Mouse (Mus musculus): ENCODE results near the gene Pyroxd1.

Pyroxd1 gene

DNA sequence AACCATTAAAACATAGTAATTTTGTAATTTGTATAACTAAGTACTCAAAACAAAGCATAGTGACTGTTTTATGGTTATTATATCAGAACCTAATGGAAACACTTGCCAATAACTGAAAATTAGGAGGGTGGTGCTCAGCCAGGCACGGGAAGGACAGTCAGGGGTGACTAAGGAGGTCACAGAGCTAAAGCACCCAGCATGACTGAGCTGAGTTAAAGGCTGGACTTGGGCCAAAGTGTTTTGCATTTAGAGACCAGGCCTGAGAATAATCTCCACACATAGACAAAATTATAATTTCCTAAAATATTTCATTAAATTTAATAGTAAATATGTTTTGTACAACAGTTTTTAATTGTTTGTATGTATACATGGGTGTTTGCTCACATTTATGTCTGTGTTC lies 31.6 kb downstream of the Pyroxd1 start:
- DNase-seq (ENCODE audit: low spot score) = no peak

DNA sequence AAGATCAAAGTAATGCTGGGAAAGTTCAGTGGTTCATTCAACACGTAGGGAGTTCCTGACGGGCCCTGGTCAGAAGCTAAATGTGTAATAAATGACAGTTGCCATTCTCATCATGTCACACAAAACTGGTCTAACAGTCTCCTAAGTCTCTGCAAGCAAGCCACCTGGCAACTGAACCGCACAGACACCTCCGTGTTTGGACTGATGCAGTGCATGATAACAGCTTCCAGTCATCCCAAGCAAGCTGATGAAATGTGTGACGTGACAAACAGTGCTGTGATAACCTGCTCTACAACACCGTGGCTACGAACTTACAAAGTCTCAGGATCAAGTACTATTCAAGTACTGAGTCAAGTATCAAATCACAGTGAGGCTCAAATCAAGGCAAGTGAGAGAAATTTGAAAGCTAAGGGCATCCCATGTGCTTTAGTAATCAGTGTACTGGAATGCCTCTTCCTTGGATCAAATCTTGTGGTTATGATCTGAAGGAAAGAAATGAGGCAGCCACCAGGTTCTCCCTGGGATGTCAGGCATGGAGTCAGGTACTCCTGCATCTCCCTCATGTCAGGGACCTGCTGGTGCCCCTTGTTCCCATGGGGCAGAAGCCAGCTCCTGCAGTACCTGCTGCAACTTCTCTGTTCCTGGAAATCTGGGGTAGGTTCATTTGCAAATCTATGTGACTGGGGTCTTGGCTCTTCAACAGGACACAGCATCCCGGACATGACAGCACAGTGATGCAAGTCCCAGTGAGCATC lies 33.3 kb downstream of the Pyroxd1 start:
- no peak for DNase-seq (ENCODE audit: low spot score)

DNA sequence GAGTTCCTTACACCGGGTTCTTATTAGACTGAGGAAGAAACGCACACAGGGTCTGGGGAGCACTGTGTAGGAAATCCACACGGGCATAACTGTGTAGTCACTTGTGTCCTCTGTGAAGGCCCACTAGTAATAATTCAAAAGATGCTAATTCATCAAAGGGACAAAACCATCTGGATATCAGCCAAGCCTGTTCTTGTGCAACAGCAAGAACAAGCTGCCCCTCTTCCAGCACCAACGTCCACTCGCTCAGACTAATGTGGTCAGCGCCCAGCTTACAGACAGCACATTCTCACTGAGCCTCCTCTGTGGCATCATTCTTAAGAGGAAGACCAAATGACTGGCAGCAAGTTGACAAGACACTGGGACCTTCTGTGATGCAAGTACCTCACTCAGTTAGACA lies 34.5 kb downstream of the Pyroxd1 start:
- DNase-seq (ENCODE audit: low spot score) = no peak

DNA sequence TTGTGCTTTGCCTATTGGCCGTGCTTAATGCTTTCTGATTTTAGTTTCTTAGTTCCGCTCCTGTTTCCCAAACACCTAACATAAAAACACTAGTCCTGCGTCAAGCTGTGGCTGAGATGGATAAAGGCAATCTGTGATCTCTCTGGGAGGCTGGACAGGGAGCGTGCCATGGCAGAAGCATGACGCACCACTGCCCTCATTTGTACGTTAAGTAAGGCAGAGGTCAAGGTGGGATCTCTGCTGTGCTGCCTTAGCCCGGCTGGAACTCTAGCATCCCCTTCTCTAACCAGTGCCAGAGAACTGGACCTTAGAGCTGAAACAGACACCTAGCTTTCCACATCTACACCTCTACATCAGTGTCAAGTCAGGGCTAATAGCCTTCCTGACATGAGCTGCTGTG lies 36.2 kb downstream of the Pyroxd1 start:
- DNase-seq (ENCODE audit: low spot score) = no peak

DNA sequence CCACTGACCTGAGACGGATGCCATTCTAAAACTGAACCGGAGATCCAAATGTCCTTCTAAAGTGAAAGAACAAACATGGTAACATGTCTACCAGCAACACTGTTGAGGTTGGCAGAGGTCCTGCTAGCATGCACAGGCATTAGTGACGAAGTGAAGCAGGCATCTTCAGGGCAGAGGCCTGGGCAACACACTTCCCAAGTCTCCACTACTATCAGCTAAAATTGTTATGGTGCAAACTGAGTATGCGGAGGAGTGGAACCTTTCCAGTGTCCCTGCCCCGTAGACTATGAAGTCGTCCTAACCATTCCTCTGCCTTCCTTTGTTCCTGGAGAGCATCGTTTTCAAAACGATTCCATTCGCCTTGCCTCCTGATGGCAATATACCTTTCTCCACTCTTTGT lies 39.1 kb downstream of the Pyroxd1 start:
- no peak for DNase-seq (ENCODE audit: low spot score)

DNA sequence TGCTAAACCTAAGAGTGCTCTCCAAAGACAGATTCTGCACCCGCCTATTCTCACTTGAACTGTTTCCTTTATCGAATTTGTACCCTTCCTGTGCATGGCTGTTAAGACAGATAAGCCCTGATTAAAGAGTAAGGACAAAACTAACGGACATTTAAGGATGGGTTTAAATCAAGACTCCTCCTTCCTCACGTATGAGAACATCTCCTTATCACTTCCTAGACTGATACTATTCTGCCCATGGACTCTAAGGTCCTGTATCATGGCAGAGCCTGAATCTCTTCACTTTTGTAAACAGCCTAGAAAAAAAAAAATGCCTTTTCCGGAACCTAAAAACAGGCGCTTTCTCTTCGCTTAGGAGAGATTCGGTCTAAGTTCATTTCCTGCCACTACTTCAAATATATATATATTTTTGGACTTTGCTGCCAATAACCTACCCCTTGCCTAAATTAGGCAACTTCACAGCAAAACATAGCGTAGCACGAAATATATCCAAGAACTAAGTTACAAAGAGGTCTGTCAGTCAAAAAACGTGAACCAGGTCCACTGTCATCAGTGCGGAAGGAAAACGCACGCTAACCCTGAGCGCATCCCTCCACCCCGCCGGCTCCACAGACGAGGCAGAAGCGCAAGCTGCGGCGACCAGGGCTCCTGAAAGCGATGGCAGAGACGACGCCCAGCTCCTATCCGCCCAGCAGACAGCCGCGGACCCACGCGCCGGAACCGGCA lies 41.0 kb downstream of the Pyroxd1 start:
- DNase-seq (ENCODE audit: low spot score) = no peak

DNA sequence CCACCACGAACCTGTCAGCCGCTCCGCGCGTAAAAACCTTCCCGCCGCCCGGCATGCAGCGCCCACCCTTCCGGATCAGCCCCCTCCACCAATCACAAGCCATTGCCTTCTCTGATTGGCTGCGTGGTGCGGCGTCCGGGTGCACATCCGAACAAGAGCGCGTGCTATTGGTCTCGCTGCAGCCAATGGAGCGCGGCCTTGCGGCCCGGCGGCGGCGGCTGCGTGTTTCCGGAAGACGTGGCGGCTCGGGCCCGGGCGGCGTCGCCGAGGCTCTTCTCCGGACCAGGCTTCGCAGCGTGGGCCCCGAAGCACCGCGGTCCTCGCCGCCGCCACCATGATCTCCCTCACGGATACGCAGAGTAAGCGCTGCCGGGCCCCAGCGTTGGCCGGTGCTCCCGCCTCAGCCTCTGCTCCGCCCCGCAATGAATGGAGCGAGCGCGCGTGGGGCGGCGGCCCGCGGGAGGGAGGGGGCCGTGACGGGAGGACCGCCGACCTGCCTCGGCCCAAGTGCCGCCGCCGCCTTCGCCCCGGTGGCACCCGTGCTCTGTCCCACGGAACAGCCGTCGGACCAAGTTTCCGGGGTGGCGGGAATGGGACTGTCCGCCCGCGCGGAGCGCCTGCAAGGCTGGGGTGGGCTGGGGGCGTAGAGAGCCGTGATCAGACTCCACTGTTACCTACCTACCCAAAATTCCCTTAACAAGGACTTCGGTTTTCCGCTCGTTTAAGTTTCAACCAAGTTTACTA lies 41.7 kb downstream of the Pyroxd1 start, which contains the start of the genes Recql and Golt1b:
Gene Recql (minus strand): TSS at position 77 of the 744 bp plus-strand sequence.
Gene Golt1b (plus strand): TSS at position 211 of the 744 bp plus-strand sequence.
- peak; percentile 98 for DNase-seq (ENCODE audit: low spot score)

DNA sequence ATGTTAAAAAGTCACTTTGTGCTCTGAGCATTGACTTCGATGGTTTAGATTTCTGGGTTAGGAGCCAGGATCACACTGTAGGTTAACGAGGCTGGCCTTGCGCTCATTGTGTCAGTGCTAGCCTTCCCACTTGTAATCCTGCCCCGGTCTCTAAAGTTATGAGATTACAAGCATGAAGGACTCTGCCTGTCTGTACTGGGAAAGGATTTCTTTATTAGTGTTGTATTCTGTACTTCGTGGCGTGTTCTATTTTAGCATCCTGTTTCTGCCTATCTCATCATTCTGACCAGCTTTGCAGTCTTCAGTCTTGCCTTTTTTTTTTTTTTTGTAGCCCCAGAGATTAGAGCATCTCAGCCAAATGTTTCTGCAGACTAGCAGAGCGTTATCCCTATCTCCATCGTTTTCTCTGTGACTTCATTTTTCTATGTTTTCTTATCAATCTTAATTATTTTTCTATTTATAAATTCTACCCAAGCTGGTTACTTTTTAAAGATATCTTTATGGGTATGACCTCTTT lies 42.4 kb downstream of the Pyroxd1 start:
- DNase-seq (ENCODE audit: low spot score) = no peak

DNA sequence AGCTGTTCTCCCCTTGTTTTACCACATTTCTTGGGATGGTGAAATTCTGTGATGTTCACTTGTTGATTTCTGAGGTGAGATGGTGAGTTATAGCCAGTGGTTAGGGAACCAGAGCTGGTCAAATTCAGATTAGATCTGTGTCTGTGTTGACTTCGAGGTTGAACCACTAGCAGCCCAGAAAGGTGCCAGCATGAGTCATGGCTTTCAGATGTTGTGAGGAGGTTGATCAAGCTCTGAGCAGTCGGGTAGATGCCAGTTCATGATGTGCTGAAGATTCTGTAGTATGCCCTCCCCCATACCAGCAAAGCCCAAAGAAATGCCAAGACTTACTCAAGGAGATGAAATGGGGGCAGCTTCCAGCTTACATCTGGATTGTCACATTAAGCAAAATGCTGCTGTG lies 43.6 kb downstream of the Pyroxd1 start:
- no peak for DNase-seq (ENCODE audit: low spot score)

DNA sequence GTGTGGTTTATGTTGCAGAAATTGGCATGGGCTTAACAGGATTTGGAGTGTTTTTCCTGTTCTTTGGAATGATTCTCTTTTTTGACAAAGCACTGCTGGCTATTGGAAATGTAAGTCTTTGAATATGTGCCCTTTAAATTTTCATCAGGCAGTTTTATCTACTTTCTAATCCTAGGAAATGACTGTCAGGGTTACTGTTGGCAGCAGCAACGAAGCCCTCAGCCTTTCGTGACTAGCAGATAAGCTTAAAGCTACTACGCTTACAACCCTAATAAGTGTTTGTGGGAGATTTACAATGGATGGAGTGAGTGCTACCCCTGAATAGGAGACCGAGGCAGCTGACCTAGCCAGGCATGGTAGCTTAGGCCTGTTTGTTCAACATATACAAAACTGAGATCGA lies 46.9 kb downstream of the Pyroxd1 start:
- no peak for DNase-seq (ENCODE audit: low spot score)

DNA sequence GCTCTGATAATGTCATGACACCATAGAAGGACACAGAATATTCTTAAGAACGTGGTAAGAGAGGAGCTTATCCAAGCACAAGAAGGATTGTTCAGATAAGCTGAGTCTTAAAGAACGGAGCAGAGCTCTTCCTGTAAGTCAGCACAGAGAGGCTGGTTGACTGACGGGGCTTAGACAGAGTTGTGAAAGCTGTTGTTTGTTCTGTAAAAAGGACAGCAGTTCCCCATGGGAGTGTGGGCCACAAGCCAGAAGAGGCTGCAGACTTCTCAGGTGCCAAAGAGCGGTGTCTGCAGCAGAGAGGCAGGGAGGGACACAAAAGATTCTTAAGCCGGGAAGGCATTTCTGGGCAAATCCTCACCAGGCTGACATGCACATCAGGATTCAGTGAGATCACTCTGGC lies 49.2 kb downstream of the Pyroxd1 start:
- DNase-seq (ENCODE audit: low spot score) = no peak

DNA sequence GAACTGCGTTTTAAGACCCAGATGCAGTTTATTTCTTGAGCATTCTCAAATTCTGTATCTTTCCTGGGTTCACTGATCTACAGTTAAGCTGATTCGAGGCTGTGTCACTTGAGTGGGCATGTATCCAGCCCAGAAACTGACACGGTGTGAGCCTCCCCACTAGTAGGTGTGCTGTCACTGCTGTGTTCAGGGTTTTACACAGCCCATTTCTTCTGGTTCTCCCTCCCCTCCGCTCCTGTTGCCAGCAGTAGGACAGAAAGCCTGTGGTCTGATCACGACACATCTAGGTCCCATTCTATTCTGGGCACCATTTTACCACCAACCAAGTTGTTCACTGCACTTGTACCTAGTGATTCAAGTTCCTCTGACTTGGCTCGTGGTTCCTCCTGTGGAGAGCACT lies 50.3 kb downstream of the Pyroxd1 start:
- no peak for DNase-seq (ENCODE audit: low spot score)

DNA sequence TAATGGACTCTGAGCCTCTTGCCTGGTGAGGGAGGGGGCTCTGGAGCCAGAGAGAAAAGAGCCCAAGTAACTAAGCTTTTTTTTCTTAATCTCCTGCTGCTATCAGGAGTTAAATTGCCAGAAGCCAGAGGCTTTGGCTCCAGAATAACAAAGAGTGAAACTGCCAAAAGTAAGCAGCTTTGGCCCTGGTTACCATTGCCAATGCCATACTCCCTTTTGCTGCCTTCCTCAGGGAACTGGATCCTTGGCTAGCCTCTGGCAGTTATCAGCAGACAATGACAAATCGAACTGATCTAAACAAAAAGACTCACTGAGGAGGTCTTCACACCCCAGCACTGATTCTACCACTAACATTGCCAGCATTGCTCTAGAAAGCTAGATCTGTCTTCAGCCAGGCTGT lies 65.7 kb downstream of the Pyroxd1 start:
- no peak for DNase-seq (ENCODE audit: low spot score)
